Mouse (Mus musculus) T-cell, adult 2 months (primary cell): ENCODE data around the gene Sh3glb2.

Experiments
- DNase-seq: peaks from one replicate; pipeline ENCODE4 v3.0.0; 2022; ENCODE audit warnings: low spot score

The Sh3glb2 gene

GRCm38 (mm10) chr2:30342061-30342460, 17.1 kb downstream of the Sh3glb2 start:
- DNase-seq = no peak

GRCm38 (mm10) chr2:30337179-30337578, 22.0 kb downstream of the Sh3glb2 start:
- DNase-seq = no peak

- DNase-seq = no peak
These were observed 22.8 kb downstream of the Sh3glb2 start for GRCm38 (mm10) chr2:30336174-30336915.

DNA sequence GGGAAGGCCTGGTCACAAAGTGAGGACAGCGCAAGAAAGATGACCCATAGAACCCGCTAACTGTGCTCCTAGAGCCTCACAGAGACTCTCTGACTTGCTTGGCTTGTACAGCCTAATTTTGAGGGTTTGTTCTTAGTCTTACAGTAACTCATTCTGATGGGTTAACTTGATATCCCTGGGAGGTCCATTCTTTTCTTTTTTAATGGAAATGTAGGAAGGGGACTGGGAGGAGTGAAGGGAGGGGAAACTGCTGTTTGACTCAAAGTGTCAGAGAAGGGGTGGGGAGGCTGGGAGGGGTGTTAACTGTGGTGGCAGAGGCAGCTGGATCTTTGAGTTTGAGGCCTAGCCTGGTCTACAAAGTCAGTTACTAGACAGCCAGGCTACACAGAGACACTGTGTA, 23.8 kb downstream of the Sh3glb2 start:
- no peak for DNase-seq

GRCm38 (mm10) chr2:30328791-30329190, 30.3 kb downstream of the Sh3glb2 start:
- no peak for DNase-seq

DNA sequence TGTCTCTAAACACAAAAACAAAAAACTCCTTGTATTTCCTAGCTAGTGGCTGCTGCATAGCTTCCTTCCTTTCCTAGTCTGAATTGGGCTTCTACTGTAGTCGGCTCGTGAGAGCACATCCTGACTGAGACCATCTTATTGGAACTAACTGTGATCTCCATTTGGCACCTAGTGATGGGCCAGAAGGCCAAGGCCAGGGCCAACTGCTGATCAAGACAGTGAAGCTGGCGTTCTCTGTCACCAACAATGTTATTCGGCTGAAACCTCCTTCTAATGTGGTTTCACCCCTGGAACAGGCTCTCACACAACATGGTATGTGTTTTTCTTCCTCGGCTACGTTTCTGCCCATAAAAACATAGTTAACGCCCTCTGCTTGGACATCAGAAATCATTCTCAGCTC, 31.9 kb downstream of the Sh3glb2 start:
- no peak for DNase-seq

DNA sequence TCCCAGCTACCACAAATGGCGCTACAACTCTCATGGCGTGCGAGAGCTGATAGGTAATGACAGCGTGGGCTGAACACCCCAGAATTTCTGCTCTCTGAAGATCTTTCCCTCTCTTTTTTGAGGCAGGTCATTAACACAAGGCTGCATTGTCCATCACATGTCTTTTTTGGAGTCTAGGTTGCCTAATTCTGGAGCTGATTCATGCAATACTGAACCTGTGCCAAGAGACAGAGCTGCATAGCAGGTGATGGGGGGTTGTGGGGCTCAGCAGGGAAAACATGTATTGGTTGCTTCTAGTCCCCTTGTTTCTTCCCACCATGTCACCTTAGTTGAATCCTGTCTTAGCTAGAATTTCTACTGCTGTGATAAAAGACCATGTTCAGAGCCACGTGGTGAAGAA, 33.8 kb downstream of the Sh3glb2 start:
- no peak for DNase-seq

DNA sequence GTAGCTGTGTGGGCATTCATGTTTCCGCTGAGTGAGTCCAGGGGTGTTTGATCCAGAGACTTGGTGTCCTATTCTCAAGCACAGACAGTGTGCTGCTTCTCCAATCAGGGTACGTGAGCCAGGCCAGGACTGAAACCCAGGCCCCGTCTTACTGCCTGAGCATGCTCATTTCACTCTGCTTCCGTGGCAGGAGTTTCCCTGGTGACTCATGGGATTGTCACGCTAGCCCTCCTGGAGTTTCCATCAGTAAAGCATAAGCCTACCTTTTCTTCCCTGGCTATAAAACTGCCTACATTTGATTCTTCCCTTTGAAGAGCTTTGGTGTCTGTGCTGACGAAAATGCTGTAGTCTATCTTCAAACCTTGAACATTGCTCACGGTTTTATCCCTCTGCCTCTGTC, 36.0 kb downstream of the Sh3glb2 start:
- DNase-seq = no peak

- DNase-seq = no peak
These were observed 39.9 kb downstream of the Sh3glb2 start for GRCm38 (mm10) chr2:30319260-30319659.

- no peak for DNase-seq
These were observed 42.2 kb downstream of the Sh3glb2 start for GRCm38 (mm10) chr2:30316955-30317354.

- DNase-seq = no peak
These were observed 43.0 kb downstream of the Sh3glb2 start for GRCm38 (mm10) chr2:30316136-30316535.

DNA sequence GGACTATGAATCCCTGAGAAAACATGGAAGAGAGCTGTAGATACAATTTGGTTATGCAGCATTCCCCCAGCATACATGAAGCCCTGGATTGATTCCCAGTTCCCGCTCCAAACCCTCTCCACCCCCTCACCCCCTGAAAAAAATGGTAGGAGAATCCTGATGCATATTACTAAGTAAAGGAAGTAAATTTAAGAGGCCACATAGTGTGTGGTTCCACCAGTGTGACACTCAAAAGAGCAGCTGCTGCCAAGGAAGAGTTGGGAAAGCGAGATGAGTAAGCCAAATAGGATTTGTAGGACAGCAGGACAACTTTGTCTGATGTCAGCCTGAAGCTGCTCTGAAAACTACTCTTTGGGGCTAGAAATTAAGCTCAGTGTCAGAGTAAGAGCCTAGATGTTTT, 47.7 kb downstream of the Sh3glb2 start:
- DNase-seq = no peak

DNA sequence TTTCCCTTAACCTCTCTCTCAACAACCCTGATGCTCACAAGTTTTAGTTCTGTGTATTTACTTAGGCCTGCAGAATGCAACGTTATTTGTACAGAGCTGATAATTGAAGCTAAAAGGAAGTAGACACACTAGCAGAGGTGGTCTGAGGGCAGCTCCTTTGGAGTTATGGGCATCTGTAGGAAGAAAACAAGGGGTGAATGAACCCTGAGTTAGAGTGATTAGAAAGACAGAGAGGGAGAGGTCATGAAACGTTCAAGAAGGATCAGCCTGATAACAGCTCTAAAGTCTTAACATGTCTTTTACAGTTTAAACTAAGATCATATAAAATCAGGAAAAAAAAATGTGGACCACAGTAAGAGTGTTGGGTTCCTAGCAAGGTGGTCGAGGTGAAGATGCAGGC, 49.8 kb downstream of the Sh3glb2 start:
- DNase-seq = no peak

GRCm38 (mm10) chr2:30306087-30306486, 53.0 kb downstream of the Sh3glb2 start:
- DNase-seq = no peak

- no peak for DNase-seq
These were observed 59.2 kb downstream of the Sh3glb2 start for GRCm38 (mm10) chr2:30299966-30300365.

DNA sequence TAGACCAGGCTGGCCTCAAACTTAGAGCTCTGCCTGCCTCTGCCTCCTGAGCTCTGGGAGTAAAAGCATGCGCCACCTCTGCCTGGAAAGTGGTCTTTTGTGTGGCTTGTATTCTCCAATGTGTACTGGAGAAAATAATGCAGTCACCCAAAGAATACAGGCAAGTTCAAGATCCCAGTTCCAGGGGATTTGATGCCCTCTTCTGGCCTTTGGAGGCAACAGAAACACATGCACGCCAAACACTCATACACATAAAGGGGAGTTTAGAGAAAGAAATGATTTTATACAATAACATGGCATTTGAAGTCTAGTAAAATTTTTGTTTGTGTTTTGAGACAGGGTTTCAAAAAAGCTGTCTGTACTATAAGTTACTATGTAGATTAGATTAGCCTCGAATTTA, 59.6 kb downstream of the Sh3glb2 start:
- no peak for DNase-seq
